Mouse (Mus musculus) heart, embryonic 15.5 days (tissue): ENCODE results near the gene Olfr747. TPM values are rescaled to one million over a fixed set of nuclear protein-coding genes. Genes with fewer than 3 reads are reported as not detected.
"Not testable (repeated sequence)": the region's sequence is repeated elsewhere in the genome, so short reads cannot be mapped to it uniquely, and the experiment has no call there.

Source experiments
- ATAC-seq: fragments of 200-750 bp; cut with Nextera tagmentation; replicated peaks from 2 replicates; pipeline ENCODE4 v1.8.0; 2017; ENCODE audit warnings: low read depth, moderate TSS enrichment; ENCODE audit not compliant: insufficient number of reproducible peaks, insufficient read depth, low FRiP score
- H3K27ac ChIP-seq: fragments of 300-500 bp; sonication (generic); 2 replicates; pipeline ENCODE4 v1.5.1; 2015; ENCODE audit warnings: mild to moderate bottlenecking, inconsistent platforms
- H3K27me3 ChIP-seq: fragments of 300-500 bp; sonication (generic); 2 replicates; pipeline ENCODE4 v1.6.1; 2015; ENCODE audit warnings: inconsistent platforms
- H3K36me3 ChIP-seq: fragments of 300-500 bp; sonication (generic); 2 replicates; pipeline ENCODE4 v1.6.1; 2015; ENCODE audit warnings: mild to moderate bottlenecking, inconsistent platforms
- H3K4me1 ChIP-seq: fragments of 300-500 bp; sonication (generic); replicated peaks from 2 replicates; pipeline ENCODE4 v1.6.1; 2015; ENCODE audit warnings: inconsistent platforms
- H3K4me2 ChIP-seq: fragments of 300-500 bp; sonication (generic); 2 replicates; pipeline ENCODE4 v1.6.1; 2015; ENCODE audit warnings: inconsistent platforms, mild to moderate bottlenecking, moderate library complexity
- H3K4me3 ChIP-seq: fragments of 300-500 bp; sonication (generic); 2 replicates; pipeline ENCODE4 v1.5.1; 2015; ENCODE audit warnings: mild to moderate bottlenecking, inconsistent platforms
- H3K9ac ChIP-seq: fragments of 300-500 bp; sonication (generic); 2 replicates; pipeline ENCODE4 v1.6.1; 2015; ENCODE audit warnings: mild to moderate bottlenecking, inconsistent platforms
- H3K9me3 ChIP-seq: fragments of 300-500 bp; sonication (generic); replicated peaks from 2 replicates; pipeline ENCODE4 v1.6.1; 2016; ENCODE audit warnings: inconsistent platforms
- WGBS: fragments of 180-500 bp; shearing (Covaris S2); methylation state at CpG from one replicate; pipeline ENCODE4 v1.1.7; 2015; ENCODE audit warnings: mixed read lengths; 5-methylcytosine and 5-hydroxymethylcytosine counted together
- polyA plus RNA-seq: library from polyadenylated mRNA; unstranded; fragments of >200 nt; fragmentation: Nextera tagmentation; extraction: Ambion mirVana; gene quantifications from 2 replicates; pipeline ENCODE4 v1.2.1, GENCODE M21; 2015

The Olfr747 gene
- polyA plus RNA-seq: not detected in 2 replicates

DNA sequence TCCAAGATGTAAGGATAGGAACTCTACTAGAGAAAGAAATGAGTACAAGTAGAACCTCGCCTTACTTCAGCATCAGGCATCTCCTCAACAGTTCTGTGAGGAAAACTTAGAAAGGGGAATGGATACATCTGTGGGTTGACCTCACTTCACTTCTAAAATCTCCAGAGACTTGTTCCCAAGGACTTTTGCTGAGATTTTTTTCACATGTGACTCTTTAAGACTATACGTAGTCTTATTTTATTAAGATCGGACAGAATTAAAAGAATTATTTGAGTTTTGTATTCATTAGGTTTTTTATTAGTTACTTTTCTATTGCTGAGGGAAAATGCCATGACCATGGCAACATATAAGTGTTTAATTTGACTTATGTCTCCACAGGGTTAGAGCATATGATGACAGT, at the start of gene Olfr747:
Gene Olfr747 (minus strand): TSS at position 101 of the 400 bp plus-strand sequence.
- Histone ChIP-seq H3K4me3 (no peak within 1 kb of the TSS), H3K27me3 (no peaks in the 10 kb centered on the region), H3K9ac (no peak within 1 kb of the TSS), H3K4me1 (no peaks in the 10 kb centered on the region), H3K36me3 (no peaks in the 10 kb centered on the region), H3K9me3 (no peaks in the 10 kb centered on the region), H3K27ac (no peak within 1 kb of the TSS), H3K4me2 (no peak within 1 kb of the TSS)
- WGBS: 80% methylated on average over 3 of the region's 3 CpGs
- no peak for ATAC-seq

DNA sequence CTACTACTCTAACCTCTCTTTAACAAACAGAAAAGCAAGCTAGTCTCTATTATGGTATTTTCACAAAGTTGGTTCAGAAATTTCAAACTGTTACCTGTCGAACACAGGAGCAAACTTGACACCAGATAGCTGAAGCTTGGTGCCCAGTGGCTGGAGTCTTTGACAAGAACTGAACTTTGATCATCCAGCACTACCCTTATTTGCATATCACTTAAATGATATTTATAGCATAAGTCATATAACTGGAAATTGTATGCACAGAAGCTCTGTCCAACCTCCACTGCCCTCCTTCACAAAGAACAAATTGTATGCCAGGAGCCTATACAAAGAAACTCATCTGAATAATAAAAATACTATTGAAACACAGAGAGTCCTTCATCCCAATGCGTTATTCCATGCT, 48.6 kb upstream of the Olfr747 start:
- ATAC-seq: no peak
- Histone ChIP-seq H3K9ac (no peak overlapping the region), H3K27ac (no peak overlapping the region), H3K4me1 (no peaks in the 10 kb centered on the region), H3K4me3 (no peak overlapping the region), H3K4me2 (no peak overlapping the region), H3K27me3 (no peaks in the 10 kb centered on the region), H3K9me3 (no peaks in the 10 kb centered on the region), H3K36me3 (no peaks in the 10 kb centered on the region)
- 51% methylated on average over 2 of the region's 2 CpGs for WGBS

DNA sequence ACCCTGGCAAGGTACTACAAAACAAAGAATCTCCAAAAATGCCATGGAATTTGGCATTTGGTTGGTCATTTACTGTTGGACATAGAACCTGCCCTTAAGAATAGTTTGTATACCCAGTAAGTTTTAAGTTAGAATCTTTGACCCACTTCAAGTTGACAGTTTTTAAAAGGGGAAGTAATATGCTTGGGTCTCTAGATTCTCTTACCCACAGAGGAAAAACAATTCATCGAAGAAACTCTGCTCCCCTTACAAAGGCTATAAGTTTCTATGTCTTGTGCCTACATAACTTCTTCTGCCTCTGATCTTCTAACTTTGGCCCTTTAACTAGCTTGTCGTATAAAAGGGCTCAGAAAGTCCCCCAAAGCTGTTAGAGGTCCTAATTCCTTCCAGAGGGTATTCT, 47.3 kb upstream of the Olfr747 start:
- Histone ChIP-seq H3K36me3 (no peaks in the 10 kb centered on the region), H3K27me3 (no peaks in the 10 kb centered on the region), H3K4me2 (no peak overlapping the region), H3K9me3 (no peaks in the 10 kb centered on the region), H3K4me1 (no peaks in the 10 kb centered on the region), H3K27ac (no peak overlapping the region), H3K4me3 (no peak overlapping the region), H3K9ac (no peak overlapping the region)
- ATAC-seq: no peak
- 63% methylated on average over 2 of the region's 2 CpGs for WGBS

DNA sequence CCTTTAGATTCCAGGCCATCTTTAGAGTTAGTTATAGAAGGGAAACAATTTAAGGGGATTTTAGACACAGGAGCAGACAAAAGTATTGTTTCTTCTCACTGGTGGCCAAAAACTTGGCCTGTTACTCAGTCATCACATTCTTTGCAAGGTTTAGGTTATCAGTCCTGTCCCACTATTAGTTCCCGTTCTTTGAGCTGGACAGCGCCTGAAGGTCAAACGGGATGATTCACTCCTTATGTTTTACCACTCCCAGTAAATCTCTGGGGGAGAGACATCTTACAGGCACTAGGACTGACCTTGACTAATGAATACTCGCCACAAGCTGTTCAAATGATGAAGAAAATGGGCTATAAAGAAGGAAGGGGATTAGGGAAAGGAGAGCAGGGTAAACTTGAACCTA, 29.4 kb upstream of the Olfr747 start:
- 76% methylated on average over 3 of the region's 4 CpGs for WGBS
- not testable (repeated sequence) for H3K27me3 ChIP-seq, H3K4me2 ChIP-seq, ATAC-seq, H3K36me3 ChIP-seq, H3K27ac ChIP-seq, H3K4me1 ChIP-seq, H3K9me3 ChIP-seq, H3K9ac ChIP-seq, H3K4me3 ChIP-seq

DNA sequence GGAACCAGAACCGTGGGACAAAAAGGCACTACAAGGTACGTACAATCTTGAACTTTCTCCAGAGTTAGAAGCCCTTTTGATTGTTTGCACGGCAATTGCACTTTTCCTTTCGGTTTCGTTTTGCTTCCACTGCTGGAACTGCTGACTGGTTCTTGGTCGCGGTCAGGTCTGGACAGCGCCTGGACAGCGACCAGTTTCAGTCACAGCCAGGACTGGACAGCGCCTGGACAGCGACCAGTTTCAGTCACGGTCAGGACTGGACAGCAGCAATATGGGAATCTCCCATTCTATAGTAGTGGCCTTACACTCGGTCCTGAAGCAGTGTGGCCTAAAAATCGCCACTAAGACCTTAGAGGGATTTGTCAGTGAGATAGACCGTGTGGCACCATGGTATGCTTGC, 26.9 kb upstream of the Olfr747 start:
- H3K4me3 ChIP-seq, H3K36me3 ChIP-seq: not testable (repeated sequence)

DNA sequence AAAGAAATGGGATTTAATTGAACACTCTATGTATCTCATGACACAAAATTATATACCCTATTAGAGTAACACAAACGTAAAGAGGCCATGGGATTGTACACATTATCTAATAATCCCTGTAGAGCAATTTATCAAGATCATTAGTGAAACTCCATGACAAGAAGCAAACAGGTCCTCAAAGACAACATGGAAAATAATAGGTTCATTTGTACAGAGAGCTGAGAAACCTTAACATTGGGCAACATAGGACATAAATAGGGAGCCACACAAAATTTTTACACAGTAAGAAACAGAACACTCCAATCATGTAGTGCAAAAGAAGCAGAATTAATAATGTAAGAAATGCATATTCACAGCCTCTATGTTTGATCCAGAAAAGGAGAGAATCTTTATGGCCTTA, 14.1 kb upstream of the Olfr747 start, which contains the start of gene Olfr748:
Gene Olfr748 (plus strand): TSS at position 301 of the 400 bp plus-strand sequence.
- 37% methylated on average over 1 of the region's 1 CpGs for WGBS
- H3K4me2 ChIP-seq: no peak within 1 kb of the TSS
- ATAC-seq: no peak
- no peaks in the 10 kb centered on the region for H3K9me3 ChIP-seq
- no peak within 1 kb of the TSS for H3K27ac ChIP-seq
- no peaks in the 10 kb centered on the region for H3K4me1 ChIP-seq
- no peak within 1 kb of the TSS for H3K9ac ChIP-seq
- no peak within 1 kb of the TSS for H3K4me3 ChIP-seq
- H3K27me3 ChIP-seq: no peaks in the 10 kb centered on the region
- H3K36me3 ChIP-seq: no peaks in the 10 kb centered on the region

More for the DNA sequence above, 26.9 kb upstream of the Olfr747 start:
- H3K4me1 ChIP-seq, H3K9ac ChIP-seq, H3K27me3 ChIP-seq, H3K9me3 ChIP-seq, H3K27ac ChIP-seq, ATAC-seq, H3K4me2 ChIP-seq: not testable (repeated sequence)
- WGBS: 90% methylated on average over 15 of the region's 15 CpGs

DNA sequence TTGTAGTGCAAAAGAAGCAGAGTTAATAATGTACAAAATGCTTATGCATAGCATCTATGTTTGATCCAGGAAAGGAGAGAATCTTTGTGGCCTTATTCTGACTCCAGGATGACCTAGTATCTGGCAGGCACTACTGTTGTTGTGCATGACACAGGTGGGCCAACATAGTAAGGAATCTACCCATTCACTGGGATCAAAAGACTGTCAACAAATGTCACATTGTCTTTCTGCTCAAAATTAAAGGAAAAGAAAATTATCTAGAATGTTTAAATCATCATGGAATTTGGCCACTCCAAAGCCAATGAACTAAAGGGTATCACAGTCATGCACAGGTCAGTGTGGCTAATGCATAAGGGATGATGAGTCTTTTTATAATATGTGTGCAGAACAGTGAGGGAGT, 46.2 kb downstream of the Olfr747 start, which contains the start of gene Olfr746:
Gene Olfr746 (plus strand): TSS at position 301 of the 400 bp plus-strand sequence.
- no peak for ATAC-seq
- no peaks in the 10 kb centered on the region for H3K27me3 ChIP-seq
- H3K36me3 ChIP-seq: no peaks in the 10 kb centered on the region
- H3K4me2 ChIP-seq: no peak within 1 kb of the TSS
- no peaks in the 10 kb centered on the region for H3K9me3 ChIP-seq
- H3K4me1 ChIP-seq: no peaks in the 10 kb centered on the region
- no peak within 1 kb of the TSS for H3K27ac ChIP-seq
- H3K4me3 ChIP-seq: no peak within 1 kb of the TSS
- H3K9ac ChIP-seq: no peak within 1 kb of the TSS

DNA sequence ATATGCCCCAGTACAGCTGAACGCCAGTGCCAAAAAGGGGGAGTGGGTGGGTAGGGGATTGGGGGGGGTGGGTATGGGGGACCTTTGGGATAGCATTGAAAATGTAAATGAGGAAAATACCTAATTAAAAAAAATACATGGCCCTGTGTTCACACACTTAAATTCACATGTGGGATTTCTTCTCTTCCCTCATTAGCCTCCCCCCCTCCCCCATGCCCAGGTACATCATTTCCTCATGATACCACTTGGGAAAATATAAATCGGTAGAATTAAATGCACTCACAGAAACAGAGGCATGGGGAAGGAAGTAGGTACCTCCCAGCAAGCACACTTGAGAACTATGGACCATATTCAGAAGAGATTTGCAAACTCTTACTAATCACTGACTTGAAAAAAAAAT, 53.9 kb downstream of the Olfr747 start, which contains the start of gene Olfr745:
Gene Olfr745 (plus strand): TSS at position 301 of the 400 bp plus-strand sequence.
- no peak within 1 kb of the TSS for H3K9ac ChIP-seq
- WGBS: 70% methylated on average over 2 of the region's 2 CpGs
- H3K36me3 ChIP-seq: no peaks in the 10 kb centered on the region
- H3K4me2 ChIP-seq: no peak within 1 kb of the TSS
- no peaks in the 10 kb centered on the region for H3K4me1 ChIP-seq
- H3K27me3 ChIP-seq: no peaks in the 10 kb centered on the region
- ATAC-seq: no peak
- no peak within 1 kb of the TSS for H3K4me3 ChIP-seq
- no peak within 1 kb of the TSS for H3K27ac ChIP-seq
- H3K9me3 ChIP-seq: no peaks in the 10 kb centered on the region

Other genes starting within 250 kb of the Olfr747 start
- not detected in 2 replicates for gene Olfr740, start 247.7 kb downstream of the Olfr747 start, polyA plus RNA-seq
- not detected in 2 replicates for gene Olfr741, start 220.5 kb downstream of the Olfr747 start, polyA plus RNA-seq
- not detected in 2 replicates for gene Olfr742, start 189.6 kb downstream of the Olfr747 start, polyA plus RNA-seq
- gene Olfr743, start 171.4 kb downstream of the Olfr747 start, polyA plus RNA-seq: not detected in 2 replicates
- not detected in 2 replicates for gene Olfr744, start 78.3 kb downstream of the Olfr747 start, polyA plus RNA-seq
- not detected in 2 replicates for gene Olfr745, start 53.8 kb downstream of the Olfr747 start, polyA plus RNA-seq
- gene Olfr746, start 46.1 kb downstream of the Olfr747 start, polyA plus RNA-seq: not detected in 2 replicates
- not detected in 2 replicates for gene Olfr748, start 14.2 kb upstream of the Olfr747 start, polyA plus RNA-seq
- not detected in 2 replicates for gene Olfr749, start 51.9 kb upstream of the Olfr747 start, polyA plus RNA-seq
- gene Ttc5, start 92.3 kb upstream of the Olfr747 start, polyA plus RNA-seq: 42.5 and 49.2 TPM in 2 replicates
- gene Ccnb1ip1, start 114.5 kb upstream of the Olfr747 start, polyA plus RNA-seq: not detected in 2 replicates
- 36.5 and 37.5 TPM in 2 replicates for gene Parp2, start 114.6 kb upstream of the Olfr747 start, polyA plus RNA-seq
- gene Tep1, start 177.4 kb upstream of the Olfr747 start, polyA plus RNA-seq: 4.8 and 6.7 TPM in 2 replicates
- 0.08 and 0.18 TPM in 2 replicates for gene Klhl33, start 204.3 kb upstream of the Olfr747 start, polyA plus RNA-seq
- gene Osgep, start 231.7 kb upstream of the Olfr747 start, polyA plus RNA-seq: 117 and 133 TPM in 2 replicates
- 107 and 120 TPM in 2 replicates for gene Apex1, start 231.8 kb upstream of the Olfr747 start, polyA plus RNA-seq
- 29.8 and 39.6 TPM in 2 replicates for gene Pip4p1, start 237.7 kb upstream of the Olfr747 start, polyA plus RNA-seq
- gene Pnp, start 237.9 kb upstream of the Olfr747 start, polyA plus RNA-seq: 29.6 and 37.3 TPM in 2 replicates